Mouse (Mus musculus) cerebellum, adult 18-20 months (tissue): ENCODE measurements at regions not wholly inside any gene's neighbourhood (a gene's known extent, or its start where the extent isn't known, plus 50 kb on each side); places are given as distances from the start of the nearest gene placed in this dataset.

Experiments
- DNase-seq, 2 experiments: peaks; one replicate each; pipeline ENCODE4 v3.0.0; 2021

DNA sequence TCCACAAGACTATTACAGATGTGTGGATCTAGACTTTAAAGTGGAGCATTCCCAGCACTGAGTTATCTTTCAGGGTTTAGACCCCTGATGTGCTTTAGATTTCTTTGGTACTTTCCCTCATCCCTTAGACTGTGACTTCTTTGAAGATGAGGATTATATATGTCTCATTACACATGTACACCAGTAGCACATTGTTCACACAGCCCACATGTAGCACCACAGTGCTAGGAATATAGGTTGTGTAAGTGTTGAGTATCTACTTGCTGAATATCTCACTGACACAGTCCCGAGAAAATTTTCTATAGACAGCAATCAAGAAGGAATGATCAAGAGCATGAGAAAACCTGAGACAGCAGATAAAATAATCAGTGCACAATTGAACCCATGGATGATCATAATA, 243.4 kb upstream of the Brinp1 start:
- no peak for DNase-seq

DNA sequence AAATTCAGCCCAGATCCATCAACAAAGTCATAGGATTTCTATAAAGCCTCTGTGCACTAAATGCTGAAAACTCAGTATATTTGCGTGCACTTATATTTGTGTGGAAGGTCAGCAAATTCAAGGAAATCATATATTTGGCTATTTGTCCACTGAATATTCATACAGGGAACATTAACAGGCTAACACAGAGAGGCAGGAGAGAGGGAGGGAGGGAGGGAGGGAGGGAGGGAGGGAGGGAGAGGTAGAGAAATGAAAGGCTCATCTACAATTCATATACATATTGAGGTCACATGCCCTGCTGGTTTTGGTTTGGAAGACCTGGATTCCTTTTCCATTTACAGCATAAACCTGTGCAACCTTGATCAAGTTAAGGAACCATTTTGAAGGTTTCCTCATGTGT, 241.9 kb upstream of the Brinp1 start:
- DNase-seq = no peak

DNA sequence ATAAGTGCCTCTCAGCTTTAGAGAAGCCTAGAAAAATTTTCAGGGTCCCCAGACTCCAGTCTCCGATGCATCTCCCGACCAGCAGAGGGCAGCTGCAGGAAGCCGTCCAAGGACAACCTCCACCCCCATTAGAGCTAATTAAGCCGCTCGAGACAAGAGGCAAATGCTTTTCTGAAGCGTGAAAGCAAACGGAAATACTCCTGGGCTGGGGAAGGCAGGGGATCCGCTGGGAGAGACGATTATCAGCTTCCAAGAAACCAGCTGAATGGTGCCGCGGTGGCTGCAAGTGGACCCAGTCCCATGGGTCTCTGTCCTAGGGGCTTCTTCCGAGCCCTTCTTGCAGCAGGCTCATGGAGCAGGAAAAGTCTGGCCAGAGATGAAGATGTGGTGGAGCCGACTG, 241.4 kb upstream of the Brinp1 start:
- peak; percentile 78 to 80 for DNase-seq
